Mouse (Mus musculus) liver, embryonic 15.5 days (tissue): ENCODE measurements around the gene Taf1c. TPM values are rescaled to one million over a fixed set of nuclear protein-coding genes. Genes with fewer than 3 reads are reported as not detected.
A peak's percentile ranks its signal among the peaks of the same experiment; 100 is the strongest.

Source experiments
- ATAC-seq: fragments of 200-750 bp; cut with Nextera tagmentation; 2 replicates; pipeline ENCODE4 v1.8.0; 2017; ENCODE audit warnings: moderate number of reproducible peaks, mild to moderate bottlenecking, moderate library complexity; ENCODE audit not compliant: insufficient read depth
- H3K27ac ChIP-seq: fragments of 300-500 bp; sonication (generic); replicated peaks from 2 replicates; pipeline ENCODE4 v1.5.1; 2015; ENCODE audit warnings: mild to moderate bottlenecking, inconsistent platforms
- H3K27me3 ChIP-seq: fragments of 300-500 bp; sonication (generic); 2 replicates; pipeline ENCODE4 v1.6.1; 2015; ENCODE audit warnings: mild to moderate bottlenecking, inconsistent platforms
- H3K36me3 ChIP-seq: fragments of 300-500 bp; sonication (generic); replicated peaks from 2 replicates; pipeline ENCODE4 v1.6.1; 2015; ENCODE audit warnings: moderate library complexity, mild to moderate bottlenecking, inconsistent platforms
- H3K4me1 ChIP-seq: fragments of 300-500 bp; sonication (generic); replicated peaks from 2 replicates; pipeline ENCODE4 v1.6.1; 2015; ENCODE audit warnings: inconsistent platforms
- H3K4me2 ChIP-seq: fragments of 300-500 bp; sonication (generic); 2 replicates; pipeline ENCODE4 v1.6.1; 2015; ENCODE audit warnings: moderate library complexity, mild to moderate bottlenecking, inconsistent platforms
- H3K4me3 ChIP-seq: fragments of 300-500 bp; sonication (generic); replicated peaks from 2 replicates; pipeline ENCODE4 v1.5.1; 2015; ENCODE audit warnings: mild to moderate bottlenecking, inconsistent platforms
- H3K9ac ChIP-seq: fragments of 300-500 bp; sonication (generic); 2 replicates; pipeline ENCODE4 v1.6.1; 2015; ENCODE audit warnings: moderate library complexity, mild to moderate bottlenecking, inconsistent platforms
- H3K9me3 ChIP-seq: fragments of 300-500 bp; sonication (generic); replicated peaks from 2 replicates; pipeline ENCODE4 v1.6.1; 2016; ENCODE audit warnings: inconsistent platforms
- WGBS: fragments of 180-500 bp; shearing (Covaris S2); methylation state at CpG from one replicate; pipeline ENCODE4 v1.1.7; 2015; ENCODE audit warnings: mixed read lengths; ENCODE audit not compliant: insufficient replicate concordance; 5-methylcytosine and 5-hydroxymethylcytosine counted together
- polyA plus RNA-seq: library from polyadenylated mRNA; unstranded; fragments of >200 nt; fragmentation: Nextera tagmentation; extraction: Ambion mirVana; gene quantifications from 2 replicates; pipeline ENCODE4 v1.2.1, GENCODE M21; 2015

Taf1c gene
- polyA plus RNA-seq, 1 experiment from 2014 or later, result 5.4 TPM

GRCm38 (mm10) chr8:119572411-119572810 is 32.6 kb downstream of the Taf1c start:
- Histone ChIP-seq H3K9ac (no peak overlapping the region), H3K27me3 (peaks cover 5% of the 10 kb centered on the region; the same call in 1 of the 2 replicates), H3K4me3 (no peak overlapping the region), H3K27ac (no peak overlapping the region), H3K4me2 (no peak overlapping the region), H3K36me3 (no peaks in the 10 kb centered on the region), H3K9me3 (no peaks in the 10 kb centered on the region), H3K4me1 (peaks cover 61% of the 10 kb centered on the region)
- WGBS, result 70% methylated on average over 4 of the region's 4 CpGs
- no peak for ATAC-seq

- WGBS, result 45% methylated on average over 6 of the region's 6 CpGs
- no peaks in the 10 kb centered on the region for H3K9me3 ChIP-seq
- no peak overlapping the region for H3K27ac ChIP-seq
- H3K27me3 ChIP-seq, result peaks cover 4% of the 10 kb centered on the region; the same call in 1 of the 2 replicates
- peaks cover 6% of the 10 kb centered on the region for H3K36me3 ChIP-seq
- H3K9ac ChIP-seq, result no peak overlapping the region
- no peak overlapping the region for H3K4me2 ChIP-seq
- peaks cover 59% of the 10 kb centered on the region for H3K4me1 ChIP-seq
- no peak for ATAC-seq
- no peak overlapping the region for H3K4me3 ChIP-seq
Measured at GRCm38 (mm10) chr8:119571135-119571534, 33.9 kb downstream of the Taf1c start.

- H3K4me3 ChIP-seq, result no peak overlapping the region
- no peaks in the 10 kb centered on the region for H3K27me3 ChIP-seq
- H3K4me2 ChIP-seq, result no peak overlapping the region
- H3K27ac ChIP-seq, result no peak overlapping the region
- H3K36me3 ChIP-seq, result peaks cover 18% of the 10 kb centered on the region
- ATAC-seq, result no peak
- 42% methylated on average over 4 of the region's 4 CpGs for WGBS
- peaks cover 49% of the 10 kb centered on the region for H3K4me1 ChIP-seq
- H3K9me3 ChIP-seq, result no peaks in the 10 kb centered on the region
- no peak overlapping the region for H3K9ac ChIP-seq
Measured at GRCm38 (mm10) chr8:119569881-119570280, 35.1 kb downstream of the Taf1c start.

DNA sequence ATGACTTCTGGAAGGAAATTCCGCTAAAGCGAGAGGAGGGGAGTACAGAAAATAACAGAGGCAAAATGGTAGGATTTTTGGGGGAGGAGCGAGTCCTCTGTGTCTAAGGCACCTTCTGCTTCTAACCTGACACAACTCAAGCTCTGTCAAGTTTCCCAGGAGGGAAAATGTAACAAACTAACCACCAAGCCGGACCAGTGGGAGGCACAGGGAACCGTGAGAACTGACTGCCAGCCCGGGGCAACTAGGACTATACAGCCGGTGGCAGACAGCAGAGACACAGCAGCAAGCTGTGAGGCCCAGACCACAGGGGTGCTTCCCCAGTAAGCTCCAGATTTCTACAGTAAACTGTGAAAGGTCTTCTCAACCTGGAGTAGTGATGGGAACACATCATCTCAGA is 36.1 kb downstream of the Taf1c start:
- H3K4me2 ChIP-seq, result no peak overlapping the region
- no peak overlapping the region for H3K9ac ChIP-seq
- peaks cover 28% of the 10 kb centered on the region for H3K36me3 ChIP-seq
- H3K27ac ChIP-seq, result no peak overlapping the region
- peaks cover 40% of the 10 kb centered on the region for H3K4me1 ChIP-seq
- H3K27me3 ChIP-seq, result no peaks in the 10 kb centered on the region
- 69% methylated on average over 7 of the region's 7 CpGs for WGBS
- H3K9me3 ChIP-seq, result no peaks in the 10 kb centered on the region
- H3K4me3 ChIP-seq, result no peak overlapping the region
- ATAC-seq, result no peak

GRCm38 (mm10) chr8:119568251-119568650 is 36.8 kb downstream of the Taf1c start:
- Histone ChIP-seq H3K4me1 (peaks cover 33% of the 10 kb centered on the region), H3K36me3 (peaks cover 35% of the 10 kb centered on the region), H3K4me2 (no peak overlapping the region), H3K27ac (no peak overlapping the region), H3K27me3 (no peaks in the 10 kb centered on the region), H3K9me3 (no peaks in the 10 kb centered on the region), H3K4me3 (no peak overlapping the region), H3K9ac (no peak overlapping the region)
- no peak for ATAC-seq
- 70% methylated on average over 9 of the region's 9 CpGs for WGBS

GRCm38 (mm10) chr8:119566367-119566766 is 38.7 kb downstream of the Taf1c start:
- WGBS, result 76% methylated on average over 11 of the region's 11 CpGs
- no peaks in the 10 kb centered on the region for H3K27me3 ChIP-seq
- H3K4me1 ChIP-seq, result peaks cover 15% of the 10 kb centered on the region
- no peak for ATAC-seq
- no peak overlapping the region for H3K4me2 ChIP-seq
- no peak overlapping the region for H3K4me3 ChIP-seq
- no peak overlapping the region for H3K27ac ChIP-seq
- no peaks in the 10 kb centered on the region for H3K9me3 ChIP-seq
- H3K36me3 ChIP-seq, result peaks cover 48% of the 10 kb centered on the region
- H3K9ac ChIP-seq, result no peak overlapping the region

- H3K9ac ChIP-seq, result no peak overlapping the region
- no peaks in the 10 kb centered on the region for H3K27me3 ChIP-seq
- peaks cover 48% of the 10 kb centered on the region for H3K36me3 ChIP-seq
- no peaks in the 10 kb centered on the region for H3K9me3 ChIP-seq
- H3K4me3 ChIP-seq, result no peak overlapping the region
- 81% methylated on average over 14 of the region's 14 CpGs for WGBS
- H3K4me1 ChIP-seq, result peaks cover 7% of the 10 kb centered on the region
- no peak overlapping the region for H3K27ac ChIP-seq
- no peak overlapping the region for H3K4me2 ChIP-seq
- ATAC-seq, result no peak
Measured at GRCm38 (mm10) chr8:119563849-119564251, 41.2 kb downstream of the Taf1c start.

- no peaks in the 10 kb centered on the region for H3K9me3 ChIP-seq
- H3K9ac ChIP-seq, result peak overlapping the region; percentile 39; the same call in 1 of the 2 replicates
- H3K27ac ChIP-seq, result peak overlapping the region; percentile 38
- no peak for ATAC-seq
- H3K4me2 ChIP-seq, result peak overlapping the region; percentile 81
- 76% methylated on average over 6 of the region's 6 CpGs for WGBS
- H3K4me1 ChIP-seq, result peaks cover 42% of the 10 kb centered on the region
- no peaks in the 10 kb centered on the region for H3K27me3 ChIP-seq
- peak overlapping the region; percentile 92 for H3K4me3 ChIP-seq
- H3K36me3 ChIP-seq, result peaks cover 24% of the 10 kb centered on the region
Measured at GRCm38 (mm10) chr8:119559402-119559720, 45.7 kb downstream of the Taf1c start.

- H3K9me3 ChIP-seq, result no peaks in the 10 kb centered on the region
- H3K9ac ChIP-seq, result peak within 1 kb of the TSS; percentile 84
- H3K27ac ChIP-seq, result peak within 1 kb of the TSS; percentile 93
- peaks cover 23% of the 10 kb centered on the region for H3K36me3 ChIP-seq
- H3K27me3 ChIP-seq, result no peaks in the 10 kb centered on the region
- WGBS, result 4% methylated on average over 63 of the region's 63 CpGs
- peak; percentile 97 for ATAC-seq
- peak within 1 kb of the TSS; percentile 92 for H3K4me3 ChIP-seq
- H3K4me1 ChIP-seq, result peaks cover 47% of the 10 kb centered on the region
- H3K4me2 ChIP-seq, result peak within 1 kb of the TSS; percentile 81
Measured at GRCm38 (mm10) chr8:119558603-119559401, 46.2 kb downstream of the Taf1c start, which contains the start of gene Mbtps1. Gene Mbtps1, minus strand, starts transcription at chr8:119558735.

DNA sequence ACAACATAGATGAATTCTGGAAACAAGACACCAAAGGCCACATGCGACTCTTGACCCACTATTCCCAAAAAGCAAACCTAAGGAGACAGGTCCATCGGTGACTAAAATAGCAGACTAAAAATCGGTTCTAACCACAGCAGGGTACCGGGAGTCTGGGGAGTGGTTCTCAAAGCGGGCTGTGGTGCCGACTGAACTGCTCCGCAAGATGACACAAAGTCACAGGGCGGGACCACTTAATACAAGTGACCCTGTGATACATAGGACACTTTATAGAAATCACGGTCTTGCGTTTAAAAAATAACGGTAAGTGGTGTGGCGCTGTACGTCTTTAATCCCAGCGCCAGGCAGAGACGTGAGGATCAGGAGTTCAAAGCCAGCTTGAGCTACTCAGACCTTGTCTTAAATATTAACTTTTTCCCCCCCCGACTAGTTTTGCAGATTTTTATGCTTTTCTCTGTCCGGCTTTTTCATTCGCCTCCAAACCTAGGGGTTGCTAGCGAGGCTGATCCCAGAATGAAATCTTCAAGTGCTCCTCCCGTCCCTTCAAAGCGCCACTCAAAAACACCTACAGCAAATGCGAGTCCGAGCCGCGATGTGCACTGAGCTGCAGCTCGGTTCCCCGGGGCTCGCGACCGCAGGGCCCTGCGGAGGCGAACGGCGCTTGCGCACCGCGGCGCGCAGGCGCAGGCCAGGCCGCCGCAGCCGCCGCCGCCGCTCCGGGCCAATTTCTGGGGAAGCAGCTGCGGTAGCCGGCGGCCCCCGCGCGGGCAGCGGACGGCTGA is 47.0 kb downstream of the Taf1c start:
- Histone ChIP-seq H3K36me3 (peaks cover 15% of the 10 kb centered on the region), H3K27me3 (no peaks in the 10 kb centered on the region), H3K9ac (peak overlapping the region; percentile 84), H3K4me2 (peak overlapping the region; percentile 81), H3K9me3 (no peaks in the 10 kb centered on the region), H3K4me3 (peak overlapping the region; percentile 92), H3K27ac (peak overlapping the region; percentile 93), H3K4me1 (peaks cover 54% of the 10 kb centered on the region)
- ATAC-seq, result peak; percentile 92
- under 1% methylated on average over 55 of the region's 55 CpGs for WGBS

- H3K4me1 ChIP-seq, result peaks cover 63% of the 10 kb centered on the region
Measured at GRCm38 (mm10) chr8:119557132-119557531, 47.9 kb downstream of the Taf1c start.

More at GRCm38 (mm10) chr8:119557132-119557531, 47.9 kb downstream of the Taf1c start:
- Histone ChIP-seq H3K4me3 (peak overlapping the region; percentile 92), H3K36me3 (peaks cover 7% of the 10 kb centered on the region), H3K9me3 (no peaks in the 10 kb centered on the region), H3K27ac (peak overlapping the region; percentile 93; the same call in 1 of the 2 replicates), H3K27me3 (no peaks in the 10 kb centered on the region), H3K4me2 (peak overlapping the region; percentile 81), H3K9ac (peak overlapping the region; percentile 84)
- no peak for ATAC-seq
- 54% methylated on average over 9 of the region's 9 CpGs for WGBS
